Mouse (Mus musculus) embryonic fibroblast, embryonic 13.5 days (primary cell): ENCODE data around the gene Acvr2a. TPM values are rescaled to one million over a fixed set of nuclear protein-coding genes. Genes with fewer than 3 reads are reported as not detected.

Experiments
- H3K27ac ChIP-seq: 2 replicates; pipeline ENCODE4 v1.5.1; 2012; ENCODE audit warnings: low read length, control low read depth, inconsistent platforms; ENCODE audit not compliant: insufficient read depth
- H3K4me1 ChIP-seq: 2 replicates; pipeline ENCODE4 v1.6.1; 2011; ENCODE audit warnings: low read length; ENCODE audit not compliant: control insufficient read depth, insufficient read depth
- H3K4me3 ChIP-seq: 2 replicates; pipeline ENCODE4 v1.5.1; 2011; ENCODE audit warnings: mild to moderate bottlenecking, control low read depth, low read length; ENCODE audit not compliant: insufficient read depth
- CTCF ChIP-seq: IDR thresholded peaks from 2 replicates; pipeline ENCODE4 v1.5.1; 2011; ENCODE audit warnings: mild to moderate bottlenecking, control low read depth, low read length, moderate library complexity, borderline replicate concordance; ENCODE audit not compliant: insufficient read depth
- POLR2A ChIP-seq: IDR thresholded peaks from 2 replicates; pipeline ENCODE4 v1.6.1; 2011; ENCODE audit warnings: low read depth, mild to moderate bottlenecking, control low read depth, low read length, moderate library complexity
- polyA plus RNA-seq: library from polyadenylated mRNA; stranded (reverse); fragments of >200 nt; gene quantifications from 2 replicates; pipeline ENCODE4 v1.2.4, GENCODE M21; 2011; ENCODE audit warnings: low read depth; ENCODE audit not compliant: missing spikeins, insufficient read length

Acvr2a gene
- polyA plus RNA-seq, 1 experiment, result 43.9 TPM

DNA sequence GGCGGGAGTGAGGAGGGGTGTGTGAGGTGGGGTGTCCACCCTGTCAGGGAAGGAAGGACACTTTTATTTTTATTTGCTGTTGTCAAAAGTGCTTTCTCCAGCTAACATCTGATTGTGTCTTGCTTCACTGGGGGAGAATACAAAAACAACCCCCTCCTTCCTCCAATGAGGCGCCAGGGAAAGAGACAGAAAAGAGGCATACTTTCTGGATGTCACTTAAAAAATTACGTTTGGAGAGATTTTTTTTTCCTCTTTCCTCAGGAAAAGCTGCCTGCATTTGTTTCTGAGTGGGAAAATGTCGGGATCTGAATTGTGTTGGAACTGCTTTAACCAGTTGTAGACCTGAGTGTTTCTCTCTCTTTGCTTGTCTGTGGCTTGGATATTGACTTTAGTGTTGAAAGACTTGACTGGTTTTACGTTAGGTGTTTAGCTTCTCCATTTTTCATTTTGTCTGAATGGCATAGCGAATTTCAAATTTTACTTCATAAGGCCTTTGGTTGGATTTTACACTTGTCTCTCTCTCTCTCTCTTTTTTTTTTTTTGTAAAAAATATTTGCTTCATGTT, 136.5 kb downstream of the Acvr2a start:
- Histone ChIP-seq H3K4me1 (no peaks in the 10 kb centered on the region), H3K4me3 (peak overlapping the region; percentile 87)
- TF ChIP-seq POLR2A, result no peak
- no peak for TF ChIP-seq CTCF

More for the DNA sequence above, 136.5 kb downstream of the Acvr2a start:
- peak overlapping the region; percentile 70 for H3K27ac ChIP-seq

Other genes starting within 250 kb of the Acvr2a start
- 43.5 and 45.4 TPM in 2 replicates for gene Mbd5, start 135.4 kb downstream of the Acvr2a start, polyA plus RNA-seq
- 127 and 135 TPM in 2 replicates for gene Orc4, start 136.2 kb downstream of the Acvr2a start, polyA plus RNA-seq